Mouse (Mus musculus): Measurements from ENCODE around the gene Sv2c.

The Sv2c gene

DNA sequence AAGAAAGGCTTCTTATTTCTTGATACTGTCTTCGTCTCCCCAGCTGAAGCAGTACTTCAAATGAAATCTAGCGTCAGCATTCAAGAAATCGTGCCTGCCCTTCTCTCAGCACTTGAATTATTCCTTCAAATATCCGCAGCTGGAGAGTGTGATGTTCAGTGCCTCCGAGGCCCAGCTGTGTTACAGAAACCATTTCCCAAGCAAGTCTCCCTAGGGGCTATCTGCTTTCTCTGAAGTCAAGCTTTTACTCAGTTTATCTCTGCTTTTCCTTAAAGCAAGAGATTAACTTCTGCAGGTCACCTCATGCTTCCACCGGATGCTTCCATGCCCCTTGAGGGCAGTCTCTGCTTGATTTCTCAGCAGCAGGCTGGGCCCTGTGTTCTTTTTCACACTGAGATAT, 166.8 kb downstream of the Sv2c start:
- no peak for DNase-seq

DNA sequence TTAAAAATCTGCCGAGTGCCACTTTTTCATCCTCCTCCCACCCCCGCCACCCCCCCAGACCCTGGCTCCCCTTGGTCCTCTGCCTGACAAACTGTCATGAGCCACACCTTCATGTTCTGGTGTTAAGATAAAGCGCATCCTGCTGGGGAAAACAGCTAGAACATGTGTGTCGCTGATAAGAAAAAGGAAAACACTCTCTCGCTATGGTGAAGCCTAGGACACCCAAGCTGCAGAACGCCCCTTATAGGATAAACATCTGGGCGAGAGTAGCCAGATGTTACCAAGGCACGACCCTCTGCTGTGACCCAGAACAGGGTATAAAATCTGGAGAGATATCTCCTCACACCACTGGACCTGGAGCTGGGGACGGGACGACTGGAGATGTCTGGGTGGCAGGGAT, 167.2 kb downstream of the Sv2c start:
- DNase-seq: no peak

DNA sequence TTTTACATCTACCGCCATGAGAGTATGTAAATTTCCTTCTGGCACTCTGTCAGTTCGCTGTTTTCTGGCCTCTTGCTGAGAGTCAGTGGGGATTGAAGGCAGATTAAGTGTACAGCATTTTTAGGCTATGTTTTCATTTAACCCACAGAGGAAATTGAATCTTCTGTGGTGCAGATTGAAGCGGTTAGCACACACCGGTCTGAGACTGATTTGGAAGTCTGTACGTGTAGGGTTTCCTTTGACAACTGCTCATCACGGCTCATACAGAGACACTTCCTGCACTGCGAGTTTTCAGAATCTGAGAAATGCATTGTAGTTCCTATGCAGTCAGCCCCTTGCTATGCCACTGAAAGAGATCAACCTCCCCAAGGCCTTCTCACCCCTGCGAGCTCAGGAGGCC, 168.2 kb downstream of the Sv2c start:
- DNase-seq: no peak

DNA sequence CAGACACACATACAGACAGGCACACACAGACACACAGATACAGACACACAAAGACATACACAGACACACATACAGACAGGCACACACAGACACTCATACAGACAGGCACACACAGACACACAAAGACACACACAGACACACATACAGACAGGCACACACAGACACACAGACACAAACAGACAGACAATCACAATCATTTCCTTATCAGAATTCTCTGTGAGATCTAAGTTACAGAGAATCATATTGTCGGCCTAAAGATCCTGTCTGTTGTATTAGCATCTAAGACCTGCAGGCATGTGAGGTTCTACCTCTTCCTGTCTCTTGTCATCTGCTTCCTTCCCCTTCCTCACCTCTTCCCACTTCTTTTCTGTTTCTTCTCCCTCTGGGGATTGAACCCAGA, 168.7 kb downstream of the Sv2c start:
- no peak for DNase-seq

DNA sequence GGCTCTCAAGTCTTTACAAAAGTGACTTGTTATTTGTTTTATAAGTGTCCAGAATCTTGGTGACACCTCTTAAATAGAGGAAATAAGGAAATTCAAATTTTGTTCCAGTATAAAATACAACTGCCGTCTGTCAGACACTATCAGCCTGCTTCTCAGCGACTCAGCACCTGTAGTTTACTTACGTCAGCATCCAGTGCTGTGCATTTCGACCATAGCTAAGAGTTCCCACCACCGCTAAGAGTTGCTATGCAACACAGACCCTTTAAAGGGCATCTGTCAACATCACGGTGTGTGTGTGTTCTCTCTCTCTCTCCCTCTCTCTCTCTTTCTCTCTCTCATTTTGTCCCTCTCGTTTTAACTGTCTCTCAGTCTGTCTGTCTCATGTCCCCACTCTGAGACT, 170.5 kb downstream of the Sv2c start:
- DNase-seq: no peak

DNA sequence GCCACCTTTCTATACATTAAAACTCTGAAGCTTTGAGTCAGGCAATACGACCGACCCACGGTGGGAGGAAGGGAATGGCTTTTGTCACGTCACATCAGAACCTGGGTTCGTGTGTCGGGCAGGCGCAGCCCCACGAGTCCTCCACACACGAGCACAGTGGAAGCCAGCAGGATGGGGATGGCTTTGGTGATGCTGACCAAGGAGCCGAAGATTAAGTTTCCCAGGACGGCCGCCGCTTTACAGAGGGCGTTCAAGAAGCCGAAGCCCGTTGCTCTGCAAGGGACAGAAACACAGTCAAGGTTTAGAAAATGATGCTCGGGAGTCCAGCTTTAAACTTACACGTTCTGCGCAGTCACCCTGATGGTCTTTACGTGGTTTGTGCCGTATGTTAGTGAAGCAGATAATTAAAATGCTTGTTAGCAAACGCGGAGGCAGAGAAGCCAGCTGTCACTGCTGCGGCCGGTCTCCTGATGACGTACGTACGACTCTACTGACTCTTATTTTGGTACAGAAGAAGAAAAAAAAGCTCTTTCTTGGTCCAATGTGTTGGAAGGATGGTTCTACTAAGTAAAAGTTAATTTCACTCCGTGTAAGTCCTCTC, 171.1 kb downstream of the Sv2c start:
- DNase-seq: peak; percentile 30 to 36

DNA sequence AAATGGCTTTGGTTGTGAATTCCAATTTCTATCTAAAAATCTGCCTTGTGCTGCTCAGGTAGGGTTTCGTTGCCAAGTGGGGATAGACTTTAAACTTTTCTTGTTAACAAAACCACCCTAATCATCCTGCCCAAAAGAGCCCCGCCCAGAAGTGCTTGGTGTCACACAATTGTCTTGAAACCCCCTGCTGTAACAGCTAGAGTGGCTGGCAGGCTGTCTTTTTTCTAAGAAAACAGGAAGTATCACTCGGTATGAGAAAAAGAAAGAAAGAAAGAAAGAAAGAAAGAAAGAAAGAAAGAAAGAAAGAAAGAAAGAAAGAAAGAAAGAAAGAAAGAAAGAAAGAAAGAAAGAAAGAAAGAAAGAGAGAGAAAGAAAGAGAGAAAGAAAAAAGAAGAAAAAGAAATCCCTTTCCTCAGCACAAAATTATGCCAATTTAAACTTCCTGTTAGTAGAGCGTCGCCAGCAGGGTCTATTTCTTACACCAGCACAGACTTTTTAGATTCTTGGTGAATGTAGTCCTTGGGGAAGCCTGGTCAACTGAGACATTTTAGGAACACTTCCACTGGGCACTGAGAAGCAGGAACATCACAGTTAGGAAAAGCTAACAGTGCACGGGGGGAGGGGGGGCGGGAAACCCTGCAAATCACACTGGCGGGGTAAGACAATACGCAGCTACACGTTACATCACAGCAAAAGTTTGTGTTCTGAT, 171.7 kb downstream of the Sv2c start:
- no peak for DNase-seq

DNA sequence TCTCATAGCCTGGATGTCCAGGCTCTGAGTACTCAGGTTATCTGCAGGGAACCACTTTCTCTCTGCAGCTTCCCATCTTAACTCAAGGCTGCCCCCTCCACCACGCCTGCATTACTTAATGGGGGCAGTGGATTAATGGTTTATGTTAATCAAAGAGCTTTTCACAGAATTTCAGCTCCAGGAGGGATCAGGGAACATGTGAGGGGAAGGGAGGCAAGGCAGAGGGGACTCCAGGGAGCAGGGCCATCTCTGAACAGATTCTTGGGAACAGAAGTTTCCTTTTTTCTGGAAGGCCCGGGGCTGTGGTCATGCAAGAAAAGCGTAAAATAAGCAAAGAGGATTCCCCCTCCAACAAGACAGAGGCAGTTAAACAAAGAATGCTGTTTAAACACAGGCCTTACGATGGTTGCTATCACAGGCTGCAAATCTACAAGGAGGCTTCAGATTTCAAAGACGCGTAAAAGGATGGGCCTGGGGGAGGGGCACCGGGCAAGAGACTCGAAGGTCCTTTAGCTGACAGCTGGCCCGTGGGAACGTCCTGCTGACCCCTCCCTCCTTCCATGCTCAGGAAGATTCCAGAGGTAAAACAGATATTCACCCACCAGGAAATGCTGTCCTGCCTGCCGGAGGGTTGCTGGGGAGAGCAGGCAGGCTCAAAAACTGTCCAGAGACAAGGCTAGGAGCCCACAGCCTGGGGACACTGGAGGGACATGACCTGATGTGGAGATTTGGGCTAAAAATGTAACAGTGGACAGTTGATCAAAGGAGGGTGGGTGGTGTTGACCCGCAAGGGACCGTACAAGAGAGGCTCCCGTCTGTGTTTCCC, 172.5 kb downstream of the Sv2c start:
- no peak for DNase-seq

DNA sequence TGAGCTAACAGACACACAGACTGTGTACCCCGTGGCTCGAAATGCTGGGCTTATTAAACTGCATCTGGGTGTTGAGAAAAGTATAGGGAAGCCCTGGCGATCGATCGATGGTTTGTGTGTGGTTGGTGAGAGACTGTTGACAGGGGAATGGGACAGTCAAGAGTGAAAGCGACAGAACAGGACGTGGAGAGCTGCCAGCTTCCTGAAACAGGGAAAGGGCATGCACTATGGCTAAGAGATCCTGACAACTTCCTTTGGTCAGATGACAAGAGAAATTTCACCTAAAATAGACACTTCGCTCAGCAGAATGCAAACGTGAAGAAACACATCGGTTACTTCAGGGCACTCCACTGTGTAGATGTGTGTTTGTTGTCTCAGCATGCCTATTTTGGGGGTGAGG, 175.2 kb downstream of the Sv2c start:
- DNase-seq: no peak

DNA sequence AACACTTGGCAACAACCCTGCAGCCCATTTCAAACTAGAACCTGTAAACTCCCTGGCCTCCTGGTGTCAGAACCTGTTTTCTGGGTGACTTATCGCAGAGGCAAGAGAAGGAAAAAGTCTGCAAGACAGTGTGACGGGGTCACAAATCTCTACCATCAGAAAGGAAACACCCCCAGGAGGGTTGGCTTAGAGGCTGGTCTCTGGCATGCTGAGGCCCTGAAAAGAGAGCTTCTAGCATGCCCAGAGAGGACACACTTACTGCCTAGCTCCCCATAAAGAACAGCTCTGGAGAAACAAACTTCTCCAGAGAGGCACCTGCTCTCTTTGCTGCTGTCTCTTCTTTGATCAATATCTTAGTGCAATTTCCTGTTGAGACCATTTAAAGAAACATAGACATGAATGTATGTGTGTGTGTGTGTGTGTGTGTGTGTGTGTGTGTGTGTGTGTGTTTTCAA, 176.0 kb downstream of the Sv2c start:
- DNase-seq: no peak

DNA sequence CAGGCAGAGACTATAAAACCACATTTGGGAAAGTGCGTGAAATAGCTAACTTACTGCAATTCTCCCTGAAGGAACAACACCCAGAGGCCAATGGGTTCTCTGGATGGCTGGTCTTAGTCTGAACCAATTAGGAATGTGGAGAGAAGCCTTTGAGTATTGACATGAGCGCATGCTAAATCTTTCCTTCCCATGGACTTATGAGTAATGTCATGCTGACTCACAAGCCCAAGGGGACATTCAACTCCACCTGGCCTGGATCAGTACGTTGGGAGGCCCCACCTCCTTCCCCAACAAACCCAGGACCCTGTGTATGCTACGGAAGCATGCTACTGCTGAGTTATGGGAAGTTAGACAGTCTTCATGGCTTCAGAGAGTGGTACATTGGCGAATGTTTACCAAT, 177.2 kb downstream of the Sv2c start:
- DNase-seq: no peak

DNA sequence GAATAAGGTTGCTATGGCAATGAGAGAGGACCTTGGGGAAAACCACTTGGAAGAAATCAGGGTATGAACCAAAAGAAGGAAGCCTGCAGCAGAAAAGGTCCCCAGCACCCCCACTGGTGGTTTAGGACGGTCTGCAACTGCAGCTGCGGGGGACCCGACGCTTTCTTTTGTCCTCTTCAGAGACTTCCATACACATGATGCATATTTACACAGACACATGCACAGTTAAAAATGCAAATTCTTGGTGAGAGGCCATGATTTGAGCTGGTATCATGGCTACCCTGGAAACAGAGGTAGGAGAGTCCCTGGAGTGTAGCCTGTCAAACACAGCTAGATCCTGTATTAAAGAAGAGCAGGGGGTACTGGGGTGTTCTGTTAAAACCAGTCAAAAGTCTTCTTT, 178.7 kb downstream of the Sv2c start:
- DNase-seq: no peak

DNA sequence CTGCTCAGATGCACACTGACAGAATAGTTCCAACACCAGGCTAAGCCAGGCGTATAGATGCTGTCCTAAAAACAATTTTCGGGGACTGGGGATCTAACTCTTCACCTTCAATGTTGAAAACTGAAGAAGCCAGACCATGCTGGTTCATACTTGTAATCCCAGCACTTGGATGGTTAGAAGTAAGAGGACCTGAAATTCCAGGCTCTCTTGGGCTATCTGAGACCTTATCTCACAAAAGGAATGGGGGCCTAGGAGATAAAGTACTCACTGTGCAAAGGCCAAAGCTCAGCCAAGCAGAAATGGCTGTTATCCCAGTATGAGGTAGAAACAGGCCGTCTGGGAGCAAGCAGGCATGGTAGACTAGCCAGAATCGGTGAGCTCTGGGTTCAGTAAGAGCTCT, 180.1 kb downstream of the Sv2c start:
- DNase-seq: no peak

DNA sequence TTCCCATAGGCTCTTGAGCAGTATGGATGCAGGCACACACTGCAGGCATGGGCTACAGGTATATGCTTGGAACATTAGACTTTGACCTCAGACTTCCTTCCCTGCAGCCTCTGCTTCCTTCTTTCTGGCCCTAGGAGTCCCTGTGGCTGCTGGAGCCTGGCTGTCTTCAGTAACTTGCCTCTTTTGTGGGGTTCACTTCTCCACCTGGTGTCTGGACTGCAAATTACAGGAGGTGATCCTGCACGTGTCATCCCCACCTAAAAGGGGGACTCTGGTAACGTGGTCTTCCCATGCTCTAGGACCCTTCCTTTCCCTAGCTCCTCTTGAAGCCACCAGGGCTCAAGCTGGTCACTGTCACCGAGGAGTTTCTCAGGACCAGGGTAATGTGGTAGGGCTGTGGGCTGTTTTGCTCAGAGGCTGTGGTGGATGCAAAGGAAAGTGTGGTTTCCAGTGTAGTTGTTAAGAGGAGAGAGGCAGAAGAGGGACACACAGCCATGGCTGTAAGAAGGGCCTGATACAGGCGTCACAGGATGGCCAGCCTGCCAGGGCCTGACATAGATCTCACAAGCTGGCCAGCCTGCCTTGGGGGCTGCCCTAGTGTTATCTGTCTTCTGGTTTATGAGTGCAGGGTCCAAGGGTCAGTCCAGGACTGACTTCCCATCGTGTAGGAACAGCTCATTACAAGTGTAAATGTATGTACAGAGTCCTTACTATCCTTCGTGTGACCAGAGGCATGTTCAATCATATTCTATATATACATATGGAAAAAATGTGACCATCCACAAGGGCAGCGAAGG, 181.1 kb downstream of the Sv2c start:
- DNase-seq: peak in 1 of 2 experiments; percentile 51

DNA sequence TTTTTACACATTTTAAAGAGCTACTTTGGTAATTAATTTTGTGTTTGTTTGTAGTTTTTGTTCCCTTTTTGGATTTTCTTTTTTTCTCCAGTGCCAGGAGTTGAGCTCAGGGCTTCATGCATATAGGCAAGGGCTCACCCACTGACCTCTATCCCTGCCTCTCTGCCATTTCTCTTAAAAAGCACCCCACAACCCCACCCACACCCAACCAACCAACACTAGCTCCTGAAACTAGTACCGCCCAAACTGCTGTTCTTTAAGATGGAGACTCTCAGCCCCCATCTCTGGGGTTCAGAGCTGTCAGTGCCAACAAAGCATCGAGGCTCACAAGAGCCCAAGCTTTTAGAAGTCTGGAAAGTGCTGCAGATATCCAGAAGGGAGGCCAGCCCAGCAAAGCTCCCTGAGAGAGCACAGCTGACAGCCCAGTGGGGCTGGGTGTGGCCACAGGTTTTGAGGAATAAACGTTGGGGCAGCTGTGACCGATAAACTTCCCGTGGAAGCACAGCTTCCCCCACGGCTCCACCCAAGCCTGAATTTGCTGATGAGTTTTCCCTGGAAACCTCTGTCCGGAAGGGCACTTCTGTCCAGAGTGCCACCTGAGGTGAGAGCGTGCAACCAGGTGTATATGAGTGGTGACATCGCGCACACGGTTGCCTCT, 181.8 kb downstream of the Sv2c start:
- no peak for DNase-seq

DNA sequence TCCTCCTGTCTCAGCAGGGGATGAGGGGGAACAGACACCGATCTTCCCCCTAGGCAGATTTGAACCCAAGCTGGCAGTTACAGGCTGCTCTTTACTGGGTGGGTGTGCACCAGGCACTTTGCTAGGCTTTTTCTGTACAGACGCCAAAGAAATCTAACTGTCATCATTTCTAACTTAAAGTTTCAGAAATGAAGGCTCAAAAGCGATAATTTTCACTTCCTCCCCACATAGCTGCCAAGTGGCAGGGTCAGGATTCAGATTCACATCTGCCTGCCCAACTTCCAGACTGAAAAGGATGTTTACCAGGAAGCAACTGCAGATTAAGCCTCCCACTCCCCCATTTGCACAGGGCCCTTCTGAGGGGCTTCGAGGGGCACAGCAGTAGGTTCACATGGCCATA, 183.0 kb downstream of the Sv2c start:
- DNase-seq: no peak

DNA sequence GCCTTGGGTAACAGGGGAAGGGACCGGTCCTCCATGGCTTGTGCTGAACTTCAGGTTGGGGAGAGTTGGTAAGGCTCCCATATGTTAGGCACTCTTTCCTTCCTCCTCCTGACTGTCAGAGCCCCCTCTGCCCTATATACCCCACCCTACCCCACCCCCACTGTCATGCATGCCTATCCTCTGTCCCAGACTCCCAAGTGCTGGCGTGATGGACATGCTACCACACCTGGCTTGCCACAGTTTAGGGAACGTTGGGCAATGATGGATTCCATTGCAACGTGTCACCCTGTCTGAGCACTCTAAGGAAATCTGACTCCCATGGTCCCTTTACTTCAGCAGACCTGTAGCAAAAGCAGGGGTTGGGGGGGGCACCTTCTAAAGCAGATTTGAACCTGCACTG, 183.6 kb downstream of the Sv2c start:
- DNase-seq: no peak

DNA sequence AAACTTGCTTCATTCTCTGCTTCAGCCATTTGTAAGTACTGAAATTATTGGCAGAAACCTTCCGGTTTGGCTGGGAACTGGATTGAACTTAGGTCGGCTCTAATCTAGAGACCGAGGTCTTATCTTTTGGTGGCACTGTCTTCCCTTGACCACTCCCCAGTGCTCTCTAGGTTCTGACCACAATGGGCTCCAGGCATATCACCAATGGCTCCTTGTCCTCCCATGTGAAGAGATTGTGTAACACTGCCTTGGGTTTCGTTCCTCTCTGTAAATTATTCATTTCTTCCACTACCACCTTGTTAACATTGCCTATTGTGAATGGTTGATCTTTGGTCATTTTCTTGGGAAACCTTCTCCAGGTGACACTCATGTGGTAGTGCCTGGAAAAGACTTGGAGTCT, 184.0 kb downstream of the Sv2c start:
- DNase-seq: no peak

DNA sequence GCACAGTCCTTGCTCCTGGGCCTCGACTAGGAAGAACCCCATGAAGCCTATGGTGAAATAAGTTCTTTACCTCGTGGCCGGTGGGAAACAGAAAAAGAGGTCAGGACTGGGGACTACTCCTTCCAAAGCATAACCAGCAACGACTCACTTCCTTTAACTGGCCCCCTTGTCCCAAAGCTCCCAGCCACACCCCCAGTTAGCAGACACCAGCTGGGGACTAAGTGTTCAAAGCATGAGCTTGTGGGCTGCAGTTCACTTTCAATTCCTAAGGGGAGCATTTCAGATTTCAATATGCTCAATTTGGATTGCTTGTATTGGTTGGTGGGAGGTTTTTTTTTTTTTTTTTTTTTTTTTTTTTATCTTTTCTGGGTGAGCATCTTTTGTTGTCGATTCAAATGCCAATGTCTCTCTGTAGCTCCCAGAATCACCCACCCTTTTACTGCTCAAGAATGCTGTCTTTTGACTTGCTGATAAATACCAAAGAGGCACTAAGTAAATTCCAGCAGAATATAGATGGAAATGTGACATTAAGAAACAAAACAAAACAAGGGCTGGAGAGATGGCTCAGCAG, 186.4 kb downstream of the Sv2c start:
- no peak for DNase-seq

DNA sequence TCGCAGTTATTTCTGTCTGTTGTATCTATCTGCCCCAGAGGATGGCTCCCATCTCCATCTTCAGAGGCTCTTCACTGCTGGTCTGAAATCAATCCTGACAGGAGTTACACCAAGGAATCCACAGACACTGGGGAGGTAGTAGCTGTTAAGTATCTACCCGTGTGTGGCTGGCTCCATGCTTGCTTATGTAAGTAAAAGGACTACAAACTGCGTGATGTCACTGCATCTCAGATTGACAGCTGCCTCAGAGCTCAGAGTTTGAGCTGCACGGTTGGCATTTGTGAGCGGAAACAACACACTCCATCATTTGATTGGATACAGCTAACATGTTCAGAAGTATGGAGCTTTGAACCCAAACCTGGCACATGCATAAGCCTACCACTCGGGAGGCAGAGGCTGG, 187.8 kb downstream of the Sv2c start:
- DNase-seq: no peak

DNA sequence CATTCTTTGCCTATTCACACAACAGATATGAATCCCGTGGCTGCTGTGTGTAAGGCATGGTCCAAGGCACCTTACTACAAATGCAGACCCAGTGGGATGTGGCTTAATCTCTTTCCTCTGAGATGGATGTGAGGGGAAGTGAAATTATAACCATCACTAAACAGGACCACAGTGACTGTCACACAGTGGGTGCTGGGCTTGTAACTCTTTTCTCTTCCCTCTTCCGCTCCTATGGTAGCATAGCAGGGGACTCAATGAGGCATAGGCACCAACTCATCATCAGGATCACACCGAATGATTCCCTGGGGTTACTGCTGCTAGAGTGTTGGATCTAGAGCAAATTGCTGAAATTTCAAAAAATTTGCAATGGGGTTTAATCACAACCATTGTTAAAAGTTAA, 188.5 kb downstream of the Sv2c start:
- DNase-seq: no peak

DNA sequence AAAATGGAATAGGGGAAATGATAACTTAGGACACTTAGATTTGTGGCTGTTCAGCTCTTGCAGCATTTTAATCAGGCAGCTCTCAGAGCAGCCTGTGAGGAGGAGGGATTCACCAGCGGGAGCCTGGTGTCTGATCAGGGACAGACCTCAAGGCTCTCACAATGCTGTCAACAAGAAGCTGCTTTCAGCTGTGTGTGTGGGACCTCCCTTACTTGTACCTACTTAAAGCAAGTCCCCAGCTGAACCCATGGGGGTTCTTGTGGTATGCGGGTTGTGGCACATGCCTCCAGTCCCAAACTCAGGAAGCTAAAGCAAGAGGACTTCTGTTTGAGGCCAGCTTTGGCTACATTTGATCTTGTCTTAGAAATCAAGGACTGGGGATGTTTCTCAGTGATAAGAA, 189.8 kb downstream of the Sv2c start:
- no peak for DNase-seq

All from cerebellum, postnatal 25 days (tissue).